ENCODE assay signal across 14 mouse cellular contexts in genomic region chr19:38973666-38974065, GRCm38 (mm10). TPM values are rescaled to one million over a fixed set of nuclear protein-coding genes. Genes with fewer than 3 reads are reported as not detected.
DNase-seq lines count a peak whose midpoint lies in the region; ATAC-seq and TF ChIP-seq lines count a peak whose summit lies in the region.
"Had no signal": no experiment of that assay in that cellular context is flagged by ENCODE, and none has a peak within 500 bp of the region (broad histone marks: within the 10 kb centered on the region; RNA-seq: fewer than 3 reads in every experiment).

No protein-coding gene starts in this region.

- H3K27ac ChIP-seq in intestine, embryonic 16.5 days (ENCODE audit: low read length): no peak overlapping the region
- H3K27ac ChIP-seq in intestine, postnatal 0 days (ENCODE audit: low read depth, low read length): no peak overlapping the region

- 52% methylated on average over 7 of the region's 7 CpGs for WGBS in intestine, embryonic 16.5 days
- 56% methylated on average over 7 of the region's 7 CpGs for WGBS in intestine, postnatal 0 days

- H3K9ac ChIP-seq in intestine, embryonic 16.5 days (ENCODE audit: low read depth, low read length): no peak overlapping the region
- no peak overlapping the region for H3K9ac ChIP-seq in intestine, postnatal 0 days (ENCODE audit: low read depth, low read length)

- TF ChIP-seq CTCF in intestine, postnatal 0 days (IDR thresholded peaks at IDR 0.05; ENCODE audit: low read depth): no peak

- no peaks in the 10 kb centered on the region for H3K27me3 ChIP-seq in intestine, embryonic 16.5 days (replicated peaks; ENCODE audit: control insufficient read depth, insufficient read depth, low read length)
- H3K27me3 ChIP-seq in intestine, postnatal 0 days (replicated peaks; ENCODE audit: control insufficient read depth, insufficient read depth, low read length): no peaks in the 10 kb centered on the region

- ATAC-seq in intestine, embryonic 16.5 days: peak; percentile 42; the same call in 1 of the 2 replicates
- no peak for ATAC-seq in intestine, postnatal 0 days
- 0 out of 2 replicates have a peak, but pooled peaks have one; percentile 19 for ATAC-seq in erythroid progenitor cell, adult 5-6 weeks (replicated peaks; ENCODE audit: low FRiP score, poor library complexity, severe bottlenecking)

- no peaks in the 10 kb centered on the region for H3K4me1 ChIP-seq in intestine, embryonic 16.5 days (ENCODE audit: control insufficient read depth, insufficient read depth, low read length)
- no peaks in the 10 kb centered on the region for H3K4me1 ChIP-seq in intestine, postnatal 0 days (replicated peaks; ENCODE audit: control insufficient read depth, insufficient read depth, low read length)

- H3K4me2 ChIP-seq in intestine, embryonic 16.5 days (ENCODE audit: low read depth, low read length): no peak overlapping the region
- no peak overlapping the region for H3K4me2 ChIP-seq in intestine, postnatal 0 days (replicated peaks; ENCODE audit: low read depth)
- H3K4me2 ChIP-seq: heart, embryonic 11.5 days had no signal

- no peaks in the 10 kb centered on the region for H3K36me3 ChIP-seq in intestine, embryonic 16.5 days (ENCODE audit: control insufficient read depth, insufficient read depth, low read length)
- H3K36me3 ChIP-seq in intestine, postnatal 0 days (ENCODE audit: control insufficient read depth, insufficient read depth): peaks cover 3% of the 10 kb centered on the region; the same call in 1 of the 2 replicates

- H3K9me3 ChIP-seq in intestine, embryonic 16.5 days (ENCODE audit: control insufficient read depth, low read length): no peaks in the 10 kb centered on the region
- no peaks in the 10 kb centered on the region for H3K9me3 ChIP-seq in intestine, postnatal 0 days (ENCODE audit: control insufficient read depth)

- H3K4me3 ChIP-seq in intestine, embryonic 16.5 days (ENCODE audit: low read length): no peak overlapping the region
- H3K4me3 ChIP-seq in intestine, postnatal 0 days (ENCODE audit: low read depth, low read length): no peak overlapping the region

- peak; percentile 7 for DNase-seq in urinary bladder, postnatal 14 days (ENCODE audit: low spot score)
- DNase-seq in urinary bladder, postnatal 25 days (ENCODE audit: low spot score): no peak
- DNase-seq in left cerebral cortex, adult 18-20 months (ENCODE audit: low spot score in 2 of 2): no peak
- no peak for DNase-seq in spleen, postnatal 36 days (ENCODE audit: low spot score in 2 of 2)
- no peak for DNase-seq in ovary, postnatal 14 days (ENCODE audit: low spot score)
- DNase-seq: cerebellum, adult 18-20 months; kidney, adult 18-20 months; retina, postnatal 1 day; thymus, adult 18-20 months had no signal

RNA-seq across cellular contexts. Expression of gene Cyp2c55, which starts 33.2 kb away (rescaled TPM):
- polyA plus RNA-seq in intestine, embryonic 16.5 days (2015; fragmentation: Nextera tagmentation; extraction: Ambion mirVana): 1.1 TPM in 2 replicates
- polyA plus RNA-seq in intestine, postnatal 0 days (2015; fragmentation: Nextera tagmentation; extraction: Ambion mirVana): 3.1 and 12.9 TPM in 2 replicates
- not detected in 2 replicates for total RNA-seq in erythroid progenitor cell, adult 5-6 weeks (2015; ENCODE audit: low replicate concordance)
- not detected in 2 replicates for total RNA-seq in erythroid progenitor cell, adult 5-6 weeks (2017; ENCODE audit: low replicate concordance)
- total RNA-seq in left cerebral cortex, adult 18-20 months (2021): under 1 TPM; 0.19 to 0.45 TPM
- total RNA-seq: monocyte, adult 5-6 weeks had no signal

RNA-seq across cellular contexts. Expression of gene Hells, which starts 43.0 kb away (rescaled TPM):
- polyA plus RNA-seq in intestine, embryonic 16.5 days (2015; fragmentation: Nextera tagmentation; extraction: Ambion mirVana): 29.6 and 37.8 TPM in 2 replicates
- polyA plus RNA-seq in intestine, postnatal 0 days (2015; fragmentation: Nextera tagmentation; extraction: Ambion mirVana): 14.6 and 18.7 TPM in 2 replicates
- total RNA-seq in erythroid progenitor cell, adult 5-6 weeks (2015; ENCODE audit: low replicate concordance): 23.4 and 54.9 TPM in 2 replicates
- 22.5 and 36.1 TPM in 2 replicates for total RNA-seq in erythroid progenitor cell, adult 5-6 weeks (2017; ENCODE audit: low replicate concordance)
- 1 to 10 TPM; 2.5 to 3.7 TPM for total RNA-seq in left cerebral cortex, adult 18-20 months (2021)

Comparison
In these comparisons a context has a peak if more than half of its experiments do, and no peak if none do; other contexts are left out.
1. RNA of gene Hells, which starts 43.0 kb away (total RNA-seq): 22.5 to 54.9 TPM in erythroid progenitor cell, adult 5-6 weeks; 2.5 to 3.7 TPM in left cerebral cortex, adult 18-20 months; every median in the first group is over 4 times any median in the second.